Mouse (Mus musculus): ENCODE measurements around the gene Atf6b.

The Atf6b gene

GRCm38 (mm10) chr17:34627093-34627942 is 19.6 kb upstream of the Atf6b start:
- peak; percentile 78 to 83 for DNase-seq (ENCODE audit: low spot score in 2 of 2)

GRCm38 (mm10) chr17:34627943-34628643 is 18.9 kb upstream of the Atf6b start, which contains the start of gene Ppt2:
Gene Ppt2, minus strand, starts transcription at chr17:34628510.
- DNase-seq (ENCODE audit: low spot score in 2 of 2) = no peak

GRCm38 (mm10) chr17:34628644-34628967 is 18.3 kb upstream of the Atf6b start:
- DNase-seq (ENCODE audit: low spot score in 2 of 2) = no peak

- DNase-seq (ENCODE audit: low spot score in 2 of 2) = peak in 1 of 2 experiments; percentile 54
These were observed 17.7 kb upstream of the Atf6b start, which contains the start of gene Prrt1 for GRCm38 (mm10) chr17:34629221-34629751. Gene Prrt1, plus strand, starts transcription at chr17:34629533.

- no peak for DNase-seq (ENCODE audit: low spot score in 2 of 2)
These were observed 16.9 kb upstream of the Atf6b start for GRCm38 (mm10) chr17:34629796-34630603.

- DNase-seq (ENCODE audit: low spot score in 2 of 2) = no peak
These were observed 16.1 kb upstream of the Atf6b start for GRCm38 (mm10) chr17:34630761-34631301.

- no peak for DNase-seq (ENCODE audit: low spot score in 2 of 2)
These were observed 15.3 kb upstream of the Atf6b start for GRCm38 (mm10) chr17:34631647-34632046.

- peak; percentile 76 to 86 for DNase-seq (ENCODE audit: low spot score in 2 of 2)
These were observed 14.7 kb upstream of the Atf6b start for GRCm38 (mm10) chr17:34632261-34632691.

- DNase-seq (ENCODE audit: low spot score in 2 of 2) = no peak
These were observed 11.3 kb upstream of the Atf6b start for GRCm38 (mm10) chr17:34635671-34636070.

- DNase-seq (ENCODE audit: low spot score in 2 of 2) = no peak
These were observed 9.5 kb upstream of the Atf6b start for GRCm38 (mm10) chr17:34637459-34637858.

- no peak for DNase-seq (ENCODE audit: low spot score in 2 of 2)
These were observed 7.3 kb upstream of the Atf6b start for GRCm38 (mm10) chr17:34639461-34640255.

GRCm38 (mm10) chr17:34640778-34641601 is 6.0 kb upstream of the Atf6b start:
- no peak for DNase-seq (ENCODE audit: low spot score in 2 of 2)

GRCm38 (mm10) chr17:34641945-34642344 is 5.0 kb upstream of the Atf6b start:
- DNase-seq (ENCODE audit: low spot score in 2 of 2) = no peak

GRCm38 (mm10) chr17:34643379-34643778 is 3.6 kb upstream of the Atf6b start:
- DNase-seq (ENCODE audit: low spot score in 2 of 2) = no peak

GRCm38 (mm10) chr17:34643944-34644343 is 3.0 kb upstream of the Atf6b start:
- DNase-seq (ENCODE audit: low spot score in 2 of 2) = no peak

GRCm38 (mm10) chr17:34644608-34645007 is 2.3 kb upstream of the Atf6b start, which contains the start of gene Fkbpl:
Gene Fkbpl, plus strand, starts transcription at chr17:34644764.
- DNase-seq (ENCODE audit: low spot score in 2 of 2) = peak; percentile 97 to 98

GRCm38 (mm10) chr17:34645256-34645829 is 1.6 kb upstream of the Atf6b start:
- no peak for DNase-seq (ENCODE audit: low spot score in 2 of 2)

GRCm38 (mm10) chr17:34645831-34646511 is 975 bp upstream of the Atf6b start:
- DNase-seq (ENCODE audit: low spot score in 2 of 2) = no peak
